In genomic region chr1:164744499-164744898, GRCm38 (mm10) we compare ENCODE assay signal across 15 mouse cellular contexts. TPM values are rescaled to one million over a fixed set of nuclear protein-coding genes. Genes with fewer than 3 reads are reported as not detected.
A peak's percentile ranks its signal among the peaks of the same experiment; 100 is the strongest.
DNase-seq lines count a peak whose midpoint lies in the region; ATAC-seq lines count a peak whose summit lies in the region.
"Had no signal": no experiment of that assay in that cellular context is flagged by ENCODE, and none has a peak within 500 bp of the region (broad histone marks: within the 10 kb centered on the region; RNA-seq: fewer than 3 reads in every experiment).

No protein-coding gene starts in this region.

- H3K4me1 ChIP-seq in forebrain, embryonic 13.5 days = no peaks in the 10 kb centered on the region
- H3K4me1 ChIP-seq in forebrain, embryonic 14.5 days (ENCODE audit: control insufficient read depth, insufficient read depth, low read length) = no peaks in the 10 kb centered on the region
- H3K4me1 ChIP-seq in forebrain, embryonic 15.5 days = no peaks in the 10 kb centered on the region
- H3K4me1 ChIP-seq in forebrain, embryonic 12.5 days = no peaks in the 10 kb centered on the region
- no peaks in the 10 kb centered on the region for H3K4me1 ChIP-seq in forebrain, embryonic 16.5 days (replicated peaks; ENCODE audit: control insufficient read depth, insufficient read depth, low read length)
- no peaks in the 10 kb centered on the region for H3K4me1 ChIP-seq in forebrain, embryonic 11.5 days (replicated peaks; ENCODE audit: control insufficient read depth, insufficient read depth, low read length)
- no peaks in the 10 kb centered on the region for H3K4me1 ChIP-seq in midbrain, embryonic 11.5 days (ENCODE audit: control insufficient read depth, insufficient read depth, low read length)
- H3K4me1 ChIP-seq in midbrain, embryonic 10.5 days = no peaks in the 10 kb centered on the region

- no peaks in the 10 kb centered on the region for H3K36me3 ChIP-seq in forebrain, embryonic 13.5 days (ENCODE audit: poor library complexity, severe bottlenecking)
- no peaks in the 10 kb centered on the region for H3K36me3 ChIP-seq in forebrain, embryonic 14.5 days (ENCODE audit: control insufficient read depth, insufficient read depth, low read length)
- H3K36me3 ChIP-seq in forebrain, embryonic 15.5 days = no peaks in the 10 kb centered on the region
- no peaks in the 10 kb centered on the region for H3K36me3 ChIP-seq in forebrain, embryonic 12.5 days (replicated peaks)
- H3K36me3 ChIP-seq in forebrain, embryonic 16.5 days (ENCODE audit: control insufficient read depth, insufficient read depth) = no peaks in the 10 kb centered on the region
- H3K36me3 ChIP-seq in forebrain, embryonic 11.5 days (ENCODE audit: control insufficient read depth, insufficient read depth, low read length) = no peaks in the 10 kb centered on the region
- H3K36me3 ChIP-seq in midbrain, embryonic 11.5 days (ENCODE audit: control insufficient read depth, insufficient read depth, low read length) = no peaks in the 10 kb centered on the region
- no peaks in the 10 kb centered on the region for H3K36me3 ChIP-seq in midbrain, embryonic 10.5 days
- H3K36me3 ChIP-seq: G1E had no signal

- no peaks in the 10 kb centered on the region for H3K9me3 ChIP-seq in forebrain, embryonic 13.5 days (replicated peaks)
- H3K9me3 ChIP-seq in forebrain, embryonic 14.5 days (replicated peaks; ENCODE audit: control insufficient read depth, low read length) = no peaks in the 10 kb centered on the region
- no peaks in the 10 kb centered on the region for H3K9me3 ChIP-seq in forebrain, embryonic 15.5 days
- H3K9me3 ChIP-seq in forebrain, embryonic 12.5 days = no peaks in the 10 kb centered on the region
- no peaks in the 10 kb centered on the region for H3K9me3 ChIP-seq in forebrain, embryonic 16.5 days (ENCODE audit: control insufficient read depth, low read length)
- H3K9me3 ChIP-seq in forebrain, embryonic 11.5 days (ENCODE audit: control insufficient read depth, low read length) = no peaks in the 10 kb centered on the region
- H3K9me3 ChIP-seq in midbrain, embryonic 11.5 days (ENCODE audit: control insufficient read depth, low read length) = no peaks in the 10 kb centered on the region
- H3K9me3 ChIP-seq in midbrain, embryonic 10.5 days (replicated peaks) = no peaks in the 10 kb centered on the region

- DNase-seq in forebrain, embryonic 14.5 days (ENCODE audit: low spot score) = no peak
- no peak for DNase-seq in forebrain, embryonic 11.5 days (ENCODE audit: low spot score)
- peak; percentile 65 for DNase-seq in midbrain, embryonic 11.5 days (ENCODE audit: low spot score, missing footprints)
- DNase-seq in midbrain, embryonic 10.5 days (ENCODE audit: low spot score) = no peak
- DNase-seq: adrenal gland, adult 8-10 months; adrenal gland, postnatal 25 days; cerebellum, adult 11-12 months had no signal

- H3K4me3 ChIP-seq in forebrain, embryonic 13.5 days = no peak overlapping the region
- H3K4me3 ChIP-seq in forebrain, embryonic 14.5 days (ENCODE audit: low read depth, low read length) = no peak overlapping the region
- H3K4me3 ChIP-seq in forebrain, embryonic 15.5 days = no peak overlapping the region
- H3K4me3 ChIP-seq in forebrain, embryonic 12.5 days (replicated peaks) = no peak overlapping the region
- no peak overlapping the region for H3K4me3 ChIP-seq in forebrain, embryonic 16.5 days (replicated peaks; ENCODE audit: low read length)
- no peak overlapping the region for H3K4me3 ChIP-seq in forebrain, embryonic 11.5 days (ENCODE audit: low read depth, low read length)
- H3K4me3 ChIP-seq in midbrain, embryonic 11.5 days (ENCODE audit: low read depth, low read length) = no peak overlapping the region
- no peak overlapping the region for H3K4me3 ChIP-seq in midbrain, embryonic 10.5 days

- ATAC-seq in forebrain, embryonic 13.5 days = peak; percentile 58; the same call in 1 of the 2 replicates
- ATAC-seq in forebrain, embryonic 14.5 days = no peak
- ATAC-seq in forebrain, embryonic 15.5 days (replicated peaks) = peak; percentile 68; the same call in 1 of the 2 replicates
- no peak for ATAC-seq in forebrain, embryonic 12.5 days (ENCODE audit: low FRiP score)
- peak; percentile 67 for ATAC-seq in forebrain, embryonic 16.5 days
- no peak for ATAC-seq in forebrain, embryonic 11.5 days (replicated peaks; ENCODE audit: low FRiP score)
- no peak for ATAC-seq in midbrain, embryonic 11.5 days (ENCODE audit: low FRiP score)
- ATAC-seq: activated CD4-positive, CD25-positive, alpha-beta regulatory T cell, adult 4 months; Patski had no signal

- WGBS in forebrain, embryonic 13.5 days = 79% methylated on average over 3 of the region's 3 CpGs
- WGBS in forebrain, embryonic 14.5 days = 67% methylated on average over 3 of the region's 3 CpGs
- 67% methylated on average over 3 of the region's 3 CpGs for WGBS in forebrain, embryonic 15.5 days
- 79% methylated on average over 3 of the region's 3 CpGs for WGBS in forebrain, embryonic 12.5 days
- 59% methylated on average over 3 of the region's 3 CpGs for WGBS in forebrain, embryonic 16.5 days
- WGBS in forebrain, embryonic 11.5 days = 79% methylated on average over 3 of the region's 3 CpGs
- 77% methylated on average over 3 of the region's 3 CpGs for WGBS in midbrain, embryonic 11.5 days
- WGBS in midbrain, embryonic 10.5 days = 78% methylated on average over 3 of the region's 3 CpGs

- H3K4me2 ChIP-seq in forebrain, embryonic 13.5 days = no peak overlapping the region
- no peak overlapping the region for H3K4me2 ChIP-seq in forebrain, embryonic 14.5 days (ENCODE audit: low read length)
- H3K4me2 ChIP-seq in forebrain, embryonic 15.5 days (replicated peaks) = no peak overlapping the region
- no peak overlapping the region for H3K4me2 ChIP-seq in forebrain, embryonic 12.5 days
- H3K4me2 ChIP-seq in forebrain, embryonic 16.5 days (ENCODE audit: low read length) = no peak overlapping the region
- no peak overlapping the region for H3K4me2 ChIP-seq in forebrain, embryonic 11.5 days (ENCODE audit: low read depth, low read length, severe bottlenecking)
- H3K4me2 ChIP-seq in midbrain, embryonic 11.5 days = no peak overlapping the region

- no peak overlapping the region for H3K9ac ChIP-seq in forebrain, embryonic 13.5 days
- no peak overlapping the region for H3K9ac ChIP-seq in forebrain, embryonic 14.5 days (ENCODE audit: low read length)
- no peak overlapping the region for H3K9ac ChIP-seq in forebrain, embryonic 15.5 days (replicated peaks)
- H3K9ac ChIP-seq in forebrain, embryonic 12.5 days = no peak overlapping the region
- H3K9ac ChIP-seq in forebrain, embryonic 16.5 days (replicated peaks; ENCODE audit: low read depth, low read length) = no peak overlapping the region
- no peak overlapping the region for H3K9ac ChIP-seq in forebrain, embryonic 11.5 days (ENCODE audit: low read length)
- H3K9ac ChIP-seq in midbrain, embryonic 11.5 days (ENCODE audit: low read length) = no peak overlapping the region

- no peaks in the 10 kb centered on the region for H3K27me3 ChIP-seq in forebrain, embryonic 13.5 days
- H3K27me3 ChIP-seq in forebrain, embryonic 14.5 days (replicated peaks; ENCODE audit: control insufficient read depth, insufficient read depth, low read length) = no peaks in the 10 kb centered on the region
- H3K27me3 ChIP-seq in forebrain, embryonic 15.5 days = no peaks in the 10 kb centered on the region
- no peaks in the 10 kb centered on the region for H3K27me3 ChIP-seq in forebrain, embryonic 12.5 days
- no peaks in the 10 kb centered on the region for H3K27me3 ChIP-seq in forebrain, embryonic 16.5 days (replicated peaks; ENCODE audit: control insufficient read depth, insufficient read depth, low read length)
- no peaks in the 10 kb centered on the region for H3K27me3 ChIP-seq in forebrain, embryonic 11.5 days (ENCODE audit: control insufficient read depth, insufficient read depth, low read length)
- no peaks in the 10 kb centered on the region for H3K27me3 ChIP-seq in midbrain, embryonic 11.5 days (ENCODE audit: control insufficient read depth, insufficient read depth, low read length)
- H3K27me3 ChIP-seq in midbrain, embryonic 10.5 days (ENCODE audit: low read depth, poor library complexity, severe bottlenecking) = no peaks in the 10 kb centered on the region
- H3K27me3 ChIP-seq: CH12.LX, Patski had no signal

- H3K27ac ChIP-seq in forebrain, embryonic 13.5 days = no peak overlapping the region
- H3K27ac ChIP-seq in forebrain, embryonic 14.5 days (ENCODE audit: low read depth, low read length) = no peak overlapping the region
- no peak overlapping the region for H3K27ac ChIP-seq in forebrain, embryonic 15.5 days (replicated peaks)
- H3K27ac ChIP-seq in forebrain, embryonic 12.5 days = no peak overlapping the region
- no peak overlapping the region for H3K27ac ChIP-seq in forebrain, embryonic 16.5 days (ENCODE audit: low read length)
- no peak overlapping the region for H3K27ac ChIP-seq in forebrain, embryonic 11.5 days (ENCODE audit: low read depth, low read length)
- no peak overlapping the region for H3K27ac ChIP-seq in midbrain, embryonic 11.5 days (ENCODE audit: low read depth, low read length)
- no peak overlapping the region for H3K27ac ChIP-seq in midbrain, embryonic 10.5 days (replicated peaks)

RNA-seq across cellular contexts. Expression of gene Dpt, which starts 51.9 kb away (rescaled TPM):
- not detected in 2 replicates for polyA plus RNA-seq in forebrain, embryonic 13.5 days (2015; fragmentation: Nextera tagmentation; extraction: Ambion mirVana)
- polyA plus RNA-seq in forebrain, embryonic 14.5 days (2014; fragmentation: Nextera tagmentation; extraction: Ambion mirVana) = not detected in 2 replicates
- polyA plus RNA-seq in forebrain, embryonic 15.5 days (2015; fragmentation: Nextera tagmentation; extraction: Ambion mirVana) = not detected in 2 replicates
- polyA plus RNA-seq in forebrain, embryonic 12.5 days (2016; fragmentation: Nextera tagmentation; extraction: Ambion mirVana) = not detected in 2 replicates
- polyA plus RNA-seq in forebrain, embryonic 16.5 days (2015; fragmentation: Nextera tagmentation; extraction: Ambion mirVana) = 0.14 TPM in 1 of 2 replicates, not detected in the other
- polyA plus RNA-seq in forebrain, embryonic 11.5 days (2014; fragmentation: Nextera tagmentation; extraction: Ambion mirVana) = 0.15 TPM in 1 of 2 replicates, not detected in the other
- polyA plus RNA-seq in midbrain, embryonic 11.5 days (2014; fragmentation: Nextera tagmentation; extraction: Ambion mirVana) = not detected in 2 replicates
- polyA plus RNA-seq in midbrain, embryonic 10.5 days (2016; fragmentation: Nextera tagmentation; extraction: Ambion mirVana) = not detected in 2 replicates
- polyA plus RNA-seq: G1E had no signal

Comparison
In these comparisons a context has a peak if more than half of its experiments do, and no peak if none do; other contexts are left out.
1. ATAC-seq: peak in forebrain, embryonic 13.5 days (single experiment), forebrain, embryonic 15.5 days (single experiment) and forebrain, embryonic 16.5 days (single experiment); none in forebrain, embryonic 14.5 days (single experiment), forebrain, embryonic 12.5 days (single experiment), forebrain, embryonic 11.5 days (single experiment) and midbrain, embryonic 11.5 days (single experiment).